Mouse (Mus musculus): ENCODE results near the gene Usp19. TPM values are rescaled to one million over a fixed set of nuclear protein-coding genes. Genes with fewer than 3 reads are reported as not detected.
A peak's percentile ranks its signal among the peaks of the same experiment; 100 is the strongest.

Gene Usp19
- polyA plus RNA-seq, 1 experiment from 2014 or later = 90.1 TPM

- H3K4me2 ChIP-seq (replicated peaks) = peak overlapping the region; percentile 63
- 66% methylated on average over 26 of the region's 26 CpGs for WGBS
- peaks cover 26% of the 10 kb centered on the region for H3K36me3 ChIP-seq
- H3K4me1 ChIP-seq = peaks cover 20% of the 10 kb centered on the region
- peak; percentile 36 for ATAC-seq (replicated peaks)
- peak overlapping the region; percentile 80 for H3K4me3 ChIP-seq
- peak overlapping the region; percentile 94 for H3K27ac ChIP-seq (replicated peaks)
- H3K27me3 ChIP-seq = no peaks in the 10 kb centered on the region
- no peaks in the 10 kb centered on the region for H3K9me3 ChIP-seq
- H3K9ac ChIP-seq (replicated peaks) = peak overlapping the region; percentile 89
Measured at GRCm38 (mm10) chr9:108489702-108490558, 472 bp upstream of the Usp19 start.

GRCm38 (mm10) chr9:108491286-108491580 lies 831 bp downstream of the Usp19 start:
- H3K9me3 ChIP-seq = no peaks in the 10 kb centered on the region
- H3K4me1 ChIP-seq = peaks cover 20% of the 10 kb centered on the region
- peak overlapping the region; percentile 89 for H3K9ac ChIP-seq (replicated peaks)
- H3K4me3 ChIP-seq = peak overlapping the region; percentile 80
- 11% methylated on average over 12 of the region's 12 CpGs for WGBS
- peaks cover 40% of the 10 kb centered on the region for H3K36me3 ChIP-seq
- no peak for ATAC-seq (replicated peaks)
- peak overlapping the region; percentile 94 for H3K27ac ChIP-seq (replicated peaks)
- H3K27me3 ChIP-seq = no peaks in the 10 kb centered on the region
- peak overlapping the region; percentile 63 for H3K4me2 ChIP-seq (replicated peaks)

- Histone ChIP-seq H3K9ac (replicated peaks) (peak overlapping the region; percentile 17), H3K36me3 (peaks cover 49% of the 10 kb centered on the region), H3K27ac (replicated peaks) (no peak overlapping the region), H3K27me3 (no peaks in the 10 kb centered on the region), H3K4me2 (replicated peaks) (peak overlapping the region; percentile 63), H3K4me1 (peaks cover 20% of the 10 kb centered on the region), H3K4me3 (peak overlapping the region; percentile 80; the same call in 1 of the 2 replicates), H3K9me3 (no peaks in the 10 kb centered on the region)
- 89% methylated on average over 16 of the region's 16 CpGs for WGBS
- ATAC-seq (replicated peaks) = no peak
Measured at GRCm38 (mm10) chr9:108492043-108492750, 1.8 kb downstream of the Usp19 start.

GRCm38 (mm10) chr9:108493246-108493645 lies 2.8 kb downstream of the Usp19 start:
- ATAC-seq (replicated peaks) = no peak
- Histone ChIP-seq H3K27ac (replicated peaks) (no peak overlapping the region), H3K9ac (replicated peaks) (no peak overlapping the region), H3K36me3 (peaks cover 59% of the 10 kb centered on the region), H3K4me2 (replicated peaks) (no peak overlapping the region), H3K9me3 (no peaks in the 10 kb centered on the region), H3K4me3 (no peak overlapping the region), H3K27me3 (no peaks in the 10 kb centered on the region), H3K4me1 (peaks cover 20% of the 10 kb centered on the region)
- 94% methylated on average over 8 of the region's 8 CpGs for WGBS

GRCm38 (mm10) chr9:108494146-108494825 lies 3.9 kb downstream of the Usp19 start:
- no peak overlapping the region for H3K4me3 ChIP-seq
- peaks cover 70% of the 10 kb centered on the region for H3K36me3 ChIP-seq
- H3K9me3 ChIP-seq = no peaks in the 10 kb centered on the region
- H3K9ac ChIP-seq (replicated peaks) = no peak overlapping the region
- H3K4me1 ChIP-seq = peaks cover 20% of the 10 kb centered on the region
- WGBS = 97% methylated on average over 19 of the region's 19 CpGs
- no peak overlapping the region for H3K27ac ChIP-seq (replicated peaks)
- H3K27me3 ChIP-seq = no peaks in the 10 kb centered on the region
- ATAC-seq (replicated peaks) = no peak
- no peak overlapping the region for H3K4me2 ChIP-seq (replicated peaks)

- H3K27ac ChIP-seq (replicated peaks) = no peak overlapping the region
- H3K4me3 ChIP-seq = no peak overlapping the region
- H3K9me3 ChIP-seq = no peaks in the 10 kb centered on the region
- peaks cover 76% of the 10 kb centered on the region for H3K36me3 ChIP-seq
- no peaks in the 10 kb centered on the region for H3K27me3 ChIP-seq
- H3K4me1 ChIP-seq = peaks cover 19% of the 10 kb centered on the region
- WGBS = 86% methylated on average over 10 of the region's 10 CpGs
- no peak overlapping the region for H3K9ac ChIP-seq (replicated peaks)
- no peak overlapping the region for H3K4me2 ChIP-seq (replicated peaks)
- no peak for ATAC-seq (replicated peaks)
Measured at GRCm38 (mm10) chr9:108494905-108495304, 4.5 kb downstream of the Usp19 start.

GRCm38 (mm10) chr9:108499231-108499630 lies 8.8 kb downstream of the Usp19 start:
- no peak for ATAC-seq (replicated peaks)

GRCm38 (mm10) chr9:108499943-108500342 lies 9.5 kb downstream of the Usp19 start:
- H3K4me3 ChIP-seq = no peak overlapping the region

More at GRCm38 (mm10) chr9:108499231-108499630, 8.8 kb downstream of the Usp19 start:
- no peaks in the 10 kb centered on the region for H3K27me3 ChIP-seq
- WGBS = 94% methylated on average over 7 of the region's 7 CpGs
- H3K27ac ChIP-seq (replicated peaks) = no peak overlapping the region
- no peaks in the 10 kb centered on the region for H3K4me1 ChIP-seq
- H3K36me3 ChIP-seq = peaks cover 91% of the 10 kb centered on the region
- no peak overlapping the region for H3K4me3 ChIP-seq
- no peaks in the 10 kb centered on the region for H3K9me3 ChIP-seq
- no peak overlapping the region for H3K9ac ChIP-seq (replicated peaks)
- no peak overlapping the region for H3K4me2 ChIP-seq (replicated peaks)

GRCm38 (mm10) chr9:108506901-108507300 lies 16.5 kb downstream of the Usp19 start:
- H3K9ac ChIP-seq (replicated peaks) = no peak overlapping the region
- no peak overlapping the region for H3K27ac ChIP-seq (replicated peaks)
- WGBS = 91% methylated on average over 7 of the region's 7 CpGs
- no peak for ATAC-seq (replicated peaks)
- H3K4me1 ChIP-seq = peaks cover 20% of the 10 kb centered on the region
- H3K4me3 ChIP-seq = 0 out of 2 replicates have a peak overlapping the region, but pooled peaks have one; percentile 68
- no peak overlapping the region for H3K4me2 ChIP-seq (replicated peaks)
- no peaks in the 10 kb centered on the region for H3K9me3 ChIP-seq
- H3K27me3 ChIP-seq = no peaks in the 10 kb centered on the region
- peaks cover 24% of the 10 kb centered on the region for H3K36me3 ChIP-seq

More at GRCm38 (mm10) chr9:108499943-108500342, 9.5 kb downstream of the Usp19 start:
- Histone ChIP-seq H3K27ac (replicated peaks) (no peak overlapping the region), H3K4me1 (no peaks in the 10 kb centered on the region), H3K36me3 (peaks cover 84% of the 10 kb centered on the region), H3K27me3 (no peaks in the 10 kb centered on the region), H3K9ac (replicated peaks) (no peak overlapping the region), H3K9me3 (no peaks in the 10 kb centered on the region), H3K4me2 (replicated peaks) (no peak overlapping the region)
- ATAC-seq (replicated peaks) = no peak
- 94% methylated on average over 15 of the region's 15 CpGs for WGBS

- Histone ChIP-seq H3K4me2 (replicated peaks) (peak within 1 kb of the TSS; percentile 87), H3K27ac (replicated peaks) (peak within 1 kb of the TSS; percentile 84), H3K4me3 (peak within 1 kb of the TSS; percentile 68), H3K27me3 (no peaks in the 10 kb centered on the region), H3K36me3 (peaks cover 26% of the 10 kb centered on the region), H3K9ac (replicated peaks) (peak within 1 kb of the TSS; percentile 56), H3K9me3 (no peaks in the 10 kb centered on the region), H3K4me1 (peaks cover 20% of the 10 kb centered on the region)
- WGBS = under 1% methylated on average over 37 of the region's 37 CpGs
- peak; percentile 98 for ATAC-seq (replicated peaks)
Measured at GRCm38 (mm10) chr9:108507619-108508434, 17.4 kb downstream of the Usp19 start, which contains the start of gene Qars. Qars (plus strand) TSS chr9:108507706.

- H3K9ac ChIP-seq (replicated peaks) = no peak overlapping the region
- no peaks in the 10 kb centered on the region for H3K27me3 ChIP-seq
- peak overlapping the region; percentile 68; the same call in 1 of the 2 replicates for H3K4me3 ChIP-seq
- WGBS = 87% methylated on average over 7 of the region's 7 CpGs
- peaks cover 20% of the 10 kb centered on the region for H3K4me1 ChIP-seq
- no peak for ATAC-seq (replicated peaks)
- H3K36me3 ChIP-seq = peaks cover 27% of the 10 kb centered on the region
- peak overlapping the region; percentile 87 for H3K4me2 ChIP-seq (replicated peaks)
- no peaks in the 10 kb centered on the region for H3K9me3 ChIP-seq
- H3K27ac ChIP-seq (replicated peaks) = no peak overlapping the region
Measured at GRCm38 (mm10) chr9:108508776-108509175, 18.4 kb downstream of the Usp19 start.

All from forebrain, embryonic 15.5 days (tissue).